Mouse (Mus musculus): Measurements from ENCODE around the gene Rhou. TPM values are rescaled to one million over a fixed set of nuclear protein-coding genes. Genes with fewer than 3 reads are reported as not detected.

Gene Rhou
- total RNA-seq, 2 experiments from 2014 or later, result 6.3 to 8.9 TPM

GRCm38 (mm10) chr8:123692165-123692962 is 38.6 kb downstream of the Rhou start:
- DNase-seq, result no peak

- DNase-seq, result no peak
Measured at GRCm38 (mm10) chr8:123696167-123696566, 42.4 kb downstream of the Rhou start.

- DNase-seq, result no peak
Measured at GRCm38 (mm10) chr8:123697329-123697728, 43.6 kb downstream of the Rhou start.

GRCm38 (mm10) chr8:123700399-123701070 is 46.8 kb downstream of the Rhou start:
- no peak for DNase-seq

- DNase-seq, result peak; percentile 91
Measured at GRCm38 (mm10) chr8:123701952-123702587, 48.3 kb downstream of the Rhou start.

GRCm38 (mm10) chr8:123705376-123705775 is 51.6 kb downstream of the Rhou start:
- no peak for DNase-seq

GRCm38 (mm10) chr8:123707137-123707536 is 53.4 kb downstream of the Rhou start:
- no peak for DNase-seq

- DNase-seq, result no peak
Measured at GRCm38 (mm10) chr8:123708729-123709128, 55.0 kb downstream of the Rhou start.

- no peak for DNase-seq
Measured at GRCm38 (mm10) chr8:123710335-123710734, 56.6 kb downstream of the Rhou start.

Other genes starting within 250 kb of the Rhou start
- not detected for gene Mc1r, start 246.8 kb upstream of the Rhou start, total RNA-seq (2021)
- gene Tubb3, start 242.5 kb upstream of the Rhou start, total RNA-seq (2021), result under 1 TPM; 0.22 to 0.26 TPM
- gene Def8, start 230.4 kb upstream of the Rhou start, total RNA-seq (2021), result 10 to 100 TPM; 64.5 to 64.6 TPM
- gene Afg3l1, start 176.0 kb upstream of the Rhou start, total RNA-seq (2021), result 10 to 100 TPM; 72.1 to 72.9 TPM
- not detected for gene Dbndd1, start 138.5 kb upstream of the Rhou start, total RNA-seq (2021)
- gene Gas8, start 135.1 kb upstream of the Rhou start, total RNA-seq (2021), result 1 to 10 TPM; 3.2 to 4.0 TPM
- 1 to 10 TPM; 8.6 to 8.9 TPM for gene Rab4a, start 152.1 kb downstream of the Rhou start, total RNA-seq (2021)
- gene Ccsap, start 206.3 kb downstream of the Rhou start, total RNA-seq (2021), result under 1 TPM; 0.57 to 0.93 TPM
- gene Acta1, start 240.8 kb downstream of the Rhou start, total RNA-seq (2021), result 100 to 1,000 TPM; 385 to 423 TPM

Data from heart, adult 18-20 months (tissue).